Mouse (Mus musculus) hindbrain, embryonic 15.5 days (tissue): ENCODE data around the gene Trnp1. TPM values are rescaled to one million over a fixed set of nuclear protein-coding genes. Genes with fewer than 3 reads are reported as not detected.
A peak's percentile ranks its signal among the peaks of the same experiment; 100 is the strongest.
"Not testable (repeated sequence)": the region's sequence is repeated elsewhere in the genome, so short reads cannot be mapped to it uniquely, and the experiment has no call there.

Experiments
- ATAC-seq: fragments of 200-750 bp; cut with Nextera tagmentation; 2 replicates; pipeline ENCODE4 v1.8.0; 2017; ENCODE audit warnings: low read depth, moderate number of reproducible peaks, moderate TSS enrichment; ENCODE audit not compliant: low FRiP score
- H3K27ac ChIP-seq: fragments of 300-500 bp; sonication (generic); replicated peaks from 2 replicates; pipeline ENCODE4 v1.5.1; 2015; ENCODE audit warnings: mild to moderate bottlenecking, inconsistent platforms
- H3K27me3 ChIP-seq: fragments of 300-500 bp; sonication (generic); 2 replicates; pipeline ENCODE4 v1.6.1; 2015; ENCODE audit warnings: control low read depth, inconsistent platforms
- H3K36me3 ChIP-seq: fragments of 300-500 bp; sonication (generic); 2 replicates; pipeline ENCODE4 v1.6.1; 2015; ENCODE audit warnings: control low read depth, inconsistent platforms
- H3K4me1 ChIP-seq: fragments of 300-500 bp; sonication (generic); replicated peaks from 2 replicates; pipeline ENCODE4 v1.6.1; 2015; ENCODE audit warnings: control low read depth, inconsistent platforms
- H3K4me2 ChIP-seq: fragments of 300-500 bp; sonication (generic); 2 replicates; pipeline ENCODE4 v1.6.1; 2015; ENCODE audit warnings: moderate library complexity, mild to moderate bottlenecking, inconsistent platforms
- H3K4me3 ChIP-seq: fragments of 300-500 bp; sonication (generic); 2 replicates; pipeline ENCODE4 v1.5.1; 2015; ENCODE audit warnings: mild to moderate bottlenecking, inconsistent platforms
- H3K9ac ChIP-seq: fragments of 300-500 bp; sonication (generic); 2 replicates; pipeline ENCODE4 v1.6.1; 2015; ENCODE audit warnings: inconsistent platforms
- H3K9me3 ChIP-seq: fragments of 300-500 bp; sonication (generic); 2 replicates; pipeline ENCODE4 v1.6.1; 2016; ENCODE audit warnings: control low read depth, inconsistent platforms
- WGBS: fragments of 180-500 bp; shearing (Covaris S2); methylation state at CpG from one replicate; pipeline ENCODE4 v1.1.7; 2015; 5-methylcytosine and 5-hydroxymethylcytosine counted together
- polyA plus RNA-seq: library from polyadenylated mRNA; unstranded; fragments of >200 nt; fragmentation: Nextera tagmentation; extraction: Ambion mirVana; gene quantifications from 2 replicates; pipeline ENCODE4 v1.2.1, GENCODE M21; 2015

The Trnp1 gene
- 10.8 and 10.9 TPM in 2 replicates for polyA plus RNA-seq

- H3K4me2 ChIP-seq: peak within 1 kb of the TSS; percentile 86
- WGBS: under 1% methylated on average over 44 of the region's 53 CpGs
- peak within 1 kb of the TSS; percentile 64 for H3K4me3 ChIP-seq
- H3K9ac ChIP-seq: peak within 1 kb of the TSS; percentile 63
- H3K27ac ChIP-seq: peak within 1 kb of the TSS; percentile 58; the same call in 1 of the 2 replicates
- H3K36me3 ChIP-seq: no peaks in the 10 kb centered on the region
- peaks cover 32% of the 10 kb centered on the region for H3K4me1 ChIP-seq
- peaks cover 62% of the 10 kb centered on the region for H3K27me3 ChIP-seq
- peak; percentile 91 for ATAC-seq
- H3K9me3 ChIP-seq: no peaks in the 10 kb centered on the region
Measured at GRCm38 (mm10) chr4:133498160-133498724, at the start of gene Trnp1. Gene Trnp1, minus strand, starts transcription at chr4:133498550.

GRCm38 (mm10) chr4:133545272-133546231, 47.2 kb upstream of the Trnp1 start, which contains the start of gene Nudc:
Gene Nudc, minus strand, starts transcription at chr4:133545996.
- Histone ChIP-seq H3K9ac (peak within 1 kb of the TSS; percentile 87), H3K4me3 (peak within 1 kb of the TSS; percentile 95), H3K27me3 (no peaks in the 10 kb centered on the region), H3K27ac (peak within 1 kb of the TSS; percentile 88), H3K4me2 (peak within 1 kb of the TSS; percentile 88), H3K36me3 (peaks cover 15% of the 10 kb centered on the region; the same call in 1 of the 2 replicates), H3K9me3 (no peaks in the 10 kb centered on the region), H3K4me1 (peaks cover 23% of the 10 kb centered on the region)
- ATAC-seq: peak; percentile 99
- under 1% methylated on average over 71 of the region's 77 CpGs for WGBS

GRCm38 (mm10) chr4:133536652-133537051, 38.3 kb upstream of the Trnp1 start:
- Histone ChIP-seq H3K36me3 (peaks cover 58% of the 10 kb centered on the region), H3K4me1 (no peaks in the 10 kb centered on the region), H3K4me3 (no peak overlapping the region), H3K27me3 (no peaks in the 10 kb centered on the region), H3K4me2 (no peak overlapping the region), H3K9ac (no peak overlapping the region), H3K27ac (no peak overlapping the region), H3K9me3 (no peaks in the 10 kb centered on the region)
- no peak for ATAC-seq
- WGBS: 90% methylated on average over 5 of the region's 5 CpGs

- H3K4me1 ChIP-seq: no peaks in the 10 kb centered on the region
- H3K9me3 ChIP-seq: no peaks in the 10 kb centered on the region
- peaks cover 63% of the 10 kb centered on the region for H3K36me3 ChIP-seq
- no peak overlapping the region for H3K9ac ChIP-seq
- H3K4me3 ChIP-seq: no peak overlapping the region
- H3K27ac ChIP-seq: no peak overlapping the region
- H3K4me2 ChIP-seq: no peak overlapping the region
- 88% methylated on average over 3 of the region's 3 CpGs for WGBS
- no peak for ATAC-seq
- H3K27me3 ChIP-seq: no peaks in the 10 kb centered on the region
Measured at GRCm38 (mm10) chr4:133536081-133536480, 37.7 kb upstream of the Trnp1 start.

- Histone ChIP-seq H3K4me2 (no peak overlapping the region), H3K27ac (no peak overlapping the region), H3K4me1 (no peaks in the 10 kb centered on the region), H3K36me3 (peaks cover 63% of the 10 kb centered on the region), H3K27me3 (no peaks in the 10 kb centered on the region), H3K4me3 (no peak overlapping the region), H3K9me3 (no peaks in the 10 kb centered on the region), H3K9ac (no peak overlapping the region)
- 93% methylated on average over 3 of the region's 3 CpGs for WGBS
- no peak for ATAC-seq
Measured at GRCm38 (mm10) chr4:133532777-133533176, 34.4 kb upstream of the Trnp1 start.

- no peak overlapping the region for H3K4me2 ChIP-seq
- no peak overlapping the region for H3K4me3 ChIP-seq
- no peaks in the 10 kb centered on the region for H3K27me3 ChIP-seq
- peaks cover 32% of the 10 kb centered on the region for H3K36me3 ChIP-seq
- no peaks in the 10 kb centered on the region for H3K4me1 ChIP-seq
- no peaks in the 10 kb centered on the region for H3K9me3 ChIP-seq
- H3K27ac ChIP-seq: no peak overlapping the region
- H3K9ac ChIP-seq: no peak overlapping the region
- ATAC-seq: no peak
- WGBS: 69% methylated on average over 16 of the region's 16 CpGs
Measured at GRCm38 (mm10) chr4:133527788-133528187, 29.4 kb upstream of the Trnp1 start.

GRCm38 (mm10) chr4:133521502-133521901, 23.2 kb upstream of the Trnp1 start:
- H3K9ac ChIP-seq: no peak overlapping the region
- no peak overlapping the region for H3K4me3 ChIP-seq
- WGBS: 73% methylated on average over 2 of the region's 2 CpGs
- peaks cover 44% of the 10 kb centered on the region for H3K27me3 ChIP-seq
- H3K36me3 ChIP-seq: no peaks in the 10 kb centered on the region
- no peak overlapping the region for H3K27ac ChIP-seq
- H3K4me1 ChIP-seq: peaks cover 8% of the 10 kb centered on the region
- no peak for ATAC-seq
- no peak overlapping the region for H3K4me2 ChIP-seq
- H3K9me3 ChIP-seq: no peaks in the 10 kb centered on the region

GRCm38 (mm10) chr4:133519369-133519665, 21.0 kb upstream of the Trnp1 start:
- H3K4me2 ChIP-seq: peak overlapping the region; percentile 39
- H3K27me3 ChIP-seq: peaks cover 44% of the 10 kb centered on the region
- H3K9ac ChIP-seq: no peak overlapping the region
- H3K4me3 ChIP-seq: peak overlapping the region; percentile 27
- H3K27ac ChIP-seq: no peak overlapping the region
- 5% methylated on average over 25 of the region's 25 CpGs for WGBS
- no peaks in the 10 kb centered on the region for H3K9me3 ChIP-seq
- H3K36me3 ChIP-seq: no peaks in the 10 kb centered on the region
- no peak for ATAC-seq
- H3K4me1 ChIP-seq: peaks cover 8% of the 10 kb centered on the region

GRCm38 (mm10) chr4:133518601-133519368, 20.4 kb upstream of the Trnp1 start, which contains the start of gene Kdf1:
Gene Kdf1, plus strand, starts transcription at chr4:133518963.
- no peak within 1 kb of the TSS for H3K9ac ChIP-seq
- peaks cover 44% of the 10 kb centered on the region for H3K27me3 ChIP-seq
- WGBS: 6% methylated on average over 47 of the region's 69 CpGs

GRCm38 (mm10) chr4:133512972-133513371, 14.6 kb upstream of the Trnp1 start:
- no peak overlapping the region for H3K27ac ChIP-seq
- peaks cover 11% of the 10 kb centered on the region for H3K27me3 ChIP-seq
- WGBS: 11% methylated on average over 8 of the region's 8 CpGs
- no peaks in the 10 kb centered on the region for H3K4me1 ChIP-seq
- H3K36me3 ChIP-seq: no peaks in the 10 kb centered on the region
- H3K9me3 ChIP-seq: no peaks in the 10 kb centered on the region
- H3K4me2 ChIP-seq: no peak overlapping the region
- no peak overlapping the region for H3K4me3 ChIP-seq
- ATAC-seq: peak; percentile 66; the same call in 1 of the 2 replicates
- H3K9ac ChIP-seq: no peak overlapping the region

More at GRCm38 (mm10) chr4:133518601-133519368, 20.4 kb upstream of the Trnp1 start, which contains the start of gene Kdf1:
- Histone ChIP-seq H3K4me2 (peak within 1 kb of the TSS; percentile 39), H3K9me3 (no peaks in the 10 kb centered on the region), H3K36me3 (no peaks in the 10 kb centered on the region), H3K4me1 (peaks cover 8% of the 10 kb centered on the region), H3K27ac (no peak within 1 kb of the TSS), H3K4me3 (peak within 1 kb of the TSS; percentile 27)
- ATAC-seq: no peak

GRCm38 (mm10) chr4:133512511-133512910, 14.2 kb upstream of the Trnp1 start:
- WGBS: 41% methylated on average over 5 of the region's 5 CpGs
- not testable (repeated sequence) for H3K9me3 ChIP-seq, H3K4me2 ChIP-seq, H3K4me3 ChIP-seq, H3K4me1 ChIP-seq, H3K9ac ChIP-seq, H3K27me3 ChIP-seq, ATAC-seq, H3K27ac ChIP-seq, H3K36me3 ChIP-seq
